Mouse (Mus musculus) heart, postnatal 0 days (tissue): ENCODE results near the gene Purb. TPM values are rescaled to one million over a fixed set of nuclear protein-coding genes. Genes with fewer than 3 reads are reported as not detected.

Source experiments
- ATAC-seq: fragments of 200-750 bp; cut with Nextera tagmentation; 2 replicates; pipeline ENCODE4 v1.8.0; 2017; ENCODE audit warnings: low read depth, moderate number of reproducible peaks, moderate library complexity; ENCODE audit not compliant: insufficient read depth
- DNase-seq: peaks from one replicate; pipeline ENCODE4 v3.0.0-alpha.2; 2016; ENCODE audit warnings: low spot score
- H3K27ac ChIP-seq: fragments of 300-500 bp; sonication (generic); 2 replicates; pipeline ENCODE4 v1.5.1; 2014; ENCODE audit warnings: low read depth, mild to moderate bottlenecking
- H3K27me3 ChIP-seq: fragments of 300-500 bp; sonication (generic); 2 replicates; pipeline ENCODE4 v1.6.1; 2014; ENCODE audit warnings: low read length, mixed read lengths; ENCODE audit not compliant: control insufficient read depth, insufficient read depth
- H3K36me3 ChIP-seq: fragments of 300-500 bp; sonication (generic); replicated peaks from 2 replicates; pipeline ENCODE4 v1.6.1; 2014; ENCODE audit warnings: low read length, mixed read lengths; ENCODE audit not compliant: control insufficient read depth, insufficient read depth
- H3K4me1 ChIP-seq: fragments of 300-500 bp; sonication (generic); 2 replicates; pipeline ENCODE4 v1.6.1; 2014; ENCODE audit warnings: antibody characterized with exemption; ENCODE audit not compliant: control insufficient read depth, insufficient read depth
- H3K4me2 ChIP-seq: fragments of 300-500 bp; sonication (generic); 2 replicates; pipeline ENCODE4 v1.6.1; 2014; ENCODE audit warnings: low read depth, mild to moderate bottlenecking, low read length, moderate library complexity
- H3K4me3 ChIP-seq: fragments of 300-500 bp; sonication (generic); 2 replicates; pipeline ENCODE4 v1.5.1; 2014; ENCODE audit warnings: low read depth, low read length
- H3K9ac ChIP-seq: fragments of 300-500 bp; sonication (generic); replicated peaks from 2 replicates; pipeline ENCODE4 v1.6.1; 2014; ENCODE audit warnings: low read depth, low read length, mixed read lengths
- H3K9me3 ChIP-seq: fragments of 300-500 bp; sonication (generic); replicated peaks from 2 replicates; pipeline ENCODE4 v1.6.1; 2016; ENCODE audit warnings: low read length; ENCODE audit not compliant: control insufficient read depth
- CTCF ChIP-seq: IDR thresholded peaks from 2 replicates; pipeline ENCODE4 v1.5.1; 2016; ENCODE audit warnings: antibody characterized with exemption, control low read depth, low read depth
- EP300 ChIP-seq: IDR thresholded peaks from 2 replicates; pipeline ENCODE4 v1.6.1; 2016; ENCODE audit warnings: antibody characterized with exemption, low read depth
- WGBS: fragments of 180-500 bp; shearing (Covaris S2); extraction: QIAGEN DNeasy Blood & Tissue Kit; methylation state at CpG from one replicate; pipeline ENCODE4 v1.1.7; 2014; 5-methylcytosine and 5-hydroxymethylcytosine counted together
- polyA plus RNA-seq: library from polyadenylated mRNA; unstranded; fragments of >200 nt; fragmentation: Nextera tagmentation; extraction: Ambion mirVana; gene quantifications from 2 replicates; pipeline ENCODE4 v1.2.1, GENCODE M21; 2015
- total RNA-seq: library from RNA; depleted of rRNA; stranded (reverse); fragments of >200 nt; gene quantifications from 2 replicates; pipeline ENCODE4 v1.2.3, GENCODE M21; 2014; ENCODE audit warnings: low replicate concordance

Gene Purb
- total and polyA plus RNA-seq, 2 experiments from 2014 or later: 22.0 to 40.4 TPM

DNA sequence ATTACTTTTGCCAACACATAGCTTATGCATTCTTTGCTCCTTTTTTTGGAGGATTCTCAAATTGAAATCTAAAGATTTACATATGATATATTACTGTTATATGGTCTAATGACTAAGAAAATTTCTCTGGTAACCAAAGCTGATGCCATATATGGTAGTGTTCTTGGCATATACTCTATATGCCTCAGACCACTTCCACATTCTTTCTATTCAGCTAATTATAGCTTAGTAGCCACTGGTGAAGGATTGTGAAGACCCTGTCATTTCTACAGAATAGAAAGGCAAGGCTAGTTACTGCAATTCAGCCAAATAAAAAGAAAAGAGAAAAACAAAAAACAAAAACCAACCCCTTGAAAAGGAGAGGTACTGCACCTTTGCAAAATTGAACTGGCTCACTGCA lies 3.6 kb downstream of the Purb start:
- ATAC-seq: no peak
- Histone ChIP-seq H3K4me3 (peak overlapping the region; percentile 93), H3K4me2 (peak overlapping the region; percentile 83), H3K4me1 (peaks cover 32% of the 10 kb centered on the region), H3K9me3 (no peaks in the 10 kb centered on the region), H3K27ac (peak overlapping the region; percentile 78), H3K36me3 (peaks cover 2% of the 10 kb centered on the region; the same call in 1 of the 2 replicates), H3K27me3 (no peaks in the 10 kb centered on the region), H3K9ac (peak overlapping the region; percentile 60)
- peak; percentile 71 for DNase-seq
- TF ChIP-seq CTCF (no peak), EP300 (no peak)

DNA sequence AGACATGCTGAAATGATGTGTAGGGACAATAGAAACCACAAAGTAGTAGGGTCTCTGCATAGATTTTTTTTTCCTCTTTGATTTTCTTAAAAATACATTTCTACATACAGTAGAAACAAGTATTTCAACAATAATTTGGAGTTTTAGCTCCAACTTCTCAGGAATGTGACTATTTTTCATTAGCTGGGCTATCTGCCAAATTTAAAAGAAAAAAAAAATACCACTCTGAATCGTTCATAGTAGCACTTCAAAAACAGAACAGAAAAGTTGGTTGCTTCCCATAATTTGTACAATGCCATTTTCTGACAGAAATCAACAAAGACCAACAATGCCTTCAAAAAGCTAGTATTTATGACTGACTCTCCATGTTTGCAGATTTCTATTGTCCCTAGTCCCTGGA lies 4.2 kb downstream of the Purb start:
- Histone ChIP-seq H3K4me2 (peak overlapping the region; percentile 83), H3K4me1 (peaks cover 32% of the 10 kb centered on the region), H3K9ac (peak overlapping the region; percentile 60), H3K9me3 (no peaks in the 10 kb centered on the region), H3K4me3 (peak overlapping the region; percentile 93), H3K27ac (peak overlapping the region; percentile 78), H3K27me3 (no peaks in the 10 kb centered on the region), H3K36me3 (peaks cover 7% of the 10 kb centered on the region)
- no peak for TF ChIP-seq CTCF
- no peak for TF ChIP-seq EP300
- ATAC-seq: no peak
- WGBS: 0% methylated on average over 1 of the region's 1 CpGs
- no peak for DNase-seq

DNA sequence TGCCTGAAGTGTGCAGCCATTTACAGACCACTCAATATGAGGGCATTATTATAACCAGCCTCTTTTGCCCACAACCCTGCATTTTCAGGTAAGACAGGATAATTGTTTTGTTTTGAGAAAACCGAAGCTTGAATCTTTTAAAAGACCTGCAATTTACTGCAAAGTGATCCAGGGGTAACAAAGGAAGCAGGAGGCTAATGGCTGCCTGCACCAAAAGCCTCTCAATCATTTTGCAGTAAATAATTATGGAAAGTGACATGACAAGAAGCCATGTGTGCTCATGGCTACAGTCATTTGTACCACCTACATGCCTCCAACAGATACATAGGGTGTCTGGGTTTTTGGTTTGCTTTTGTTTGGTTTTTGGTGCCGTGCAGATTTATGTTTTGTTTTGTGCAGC lies 4.7 kb downstream of the Purb start:
- DNase-seq (no peak), ATAC-seq (no peak)
- Histone ChIP-seq H3K9ac (peak overlapping the region; percentile 40; the same call in 1 of the 2 replicates), H3K36me3 (peaks cover 12% of the 10 kb centered on the region), H3K4me1 (peaks cover 32% of the 10 kb centered on the region), H3K27me3 (no peaks in the 10 kb centered on the region), H3K9me3 (no peaks in the 10 kb centered on the region), H3K4me3 (peak overlapping the region; percentile 93; the same call in 1 of the 2 replicates), H3K27ac (peak overlapping the region; percentile 78; the same call in 1 of the 2 replicates), H3K4me2 (peak overlapping the region; percentile 83)
- WGBS: 40% methylated on average over 2 of the region's 2 CpGs
- TF ChIP-seq EP300 (no peak), CTCF (no peak)

DNA sequence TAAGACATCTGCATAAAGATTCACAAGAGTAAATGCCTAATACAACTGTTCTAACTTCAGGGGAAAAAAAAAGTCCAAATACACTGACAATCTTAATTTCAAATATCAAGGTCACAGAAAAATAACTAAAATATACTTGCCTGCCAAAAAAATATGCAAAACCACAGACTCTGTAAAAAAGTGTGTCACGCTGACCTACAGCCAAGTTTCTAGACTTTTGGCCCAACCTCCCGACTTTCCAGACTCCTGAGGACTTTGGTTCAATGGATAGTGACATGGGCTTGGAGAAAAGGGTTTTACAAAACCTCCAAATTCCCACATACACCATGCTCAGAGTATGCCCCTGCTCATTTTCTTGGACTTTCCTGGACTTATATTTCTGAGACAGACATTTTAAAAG lies 7.2 kb downstream of the Purb start:
- no peak for DNase-seq
- H3K4me3 ChIP-seq: no peak overlapping the region
- H3K4me1 ChIP-seq: peaks cover 23% of the 10 kb centered on the region
- no peak for ATAC-seq
- no peak for TF ChIP-seq EP300
- no peak overlapping the region for H3K4me2 ChIP-seq
- H3K36me3 ChIP-seq: peaks cover 13% of the 10 kb centered on the region
- H3K27me3 ChIP-seq: no peaks in the 10 kb centered on the region
- no peak overlapping the region for H3K27ac ChIP-seq
- no peaks in the 10 kb centered on the region for H3K9me3 ChIP-seq
- 61% methylated on average over 2 of the region's 2 CpGs for WGBS
- no peak overlapping the region for H3K9ac ChIP-seq

DNA sequence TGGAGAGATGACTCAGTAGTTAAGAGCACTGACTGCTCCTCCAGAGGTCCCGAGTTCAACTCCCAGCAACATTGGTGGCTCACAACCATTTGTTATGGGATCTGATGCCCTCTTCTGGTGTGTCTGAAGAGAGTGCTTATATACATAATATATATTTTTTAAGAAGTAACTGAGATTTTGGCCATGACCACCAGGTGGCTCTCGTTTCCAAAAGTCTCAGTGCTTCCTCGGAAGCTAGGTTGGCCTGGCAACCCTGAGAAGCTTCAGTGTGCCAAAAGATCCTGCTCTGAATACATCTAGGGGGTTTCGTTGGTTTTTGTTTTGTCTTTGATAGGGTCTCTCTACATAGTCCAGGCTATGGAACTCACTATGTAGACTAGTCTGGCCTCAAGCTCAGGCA lies 10.6 kb downstream of the Purb start:
- 25% methylated on average over 4 of the region's 4 CpGs for WGBS
- Histone ChIP-seq H3K36me3 (peaks cover 13% of the 10 kb centered on the region), H3K9ac (no peak overlapping the region), H3K9me3 (no peaks in the 10 kb centered on the region), H3K27me3 (no peaks in the 10 kb centered on the region), H3K4me3 (no peak overlapping the region), H3K27ac (no peak overlapping the region), H3K4me1 (peaks cover 7% of the 10 kb centered on the region), H3K4me2 (no peak overlapping the region)
- DNase-seq (peak; percentile 86), ATAC-seq (no peak)
- TF ChIP-seq CTCF (peak; percentile 74), EP300 (no peak)

DNA sequence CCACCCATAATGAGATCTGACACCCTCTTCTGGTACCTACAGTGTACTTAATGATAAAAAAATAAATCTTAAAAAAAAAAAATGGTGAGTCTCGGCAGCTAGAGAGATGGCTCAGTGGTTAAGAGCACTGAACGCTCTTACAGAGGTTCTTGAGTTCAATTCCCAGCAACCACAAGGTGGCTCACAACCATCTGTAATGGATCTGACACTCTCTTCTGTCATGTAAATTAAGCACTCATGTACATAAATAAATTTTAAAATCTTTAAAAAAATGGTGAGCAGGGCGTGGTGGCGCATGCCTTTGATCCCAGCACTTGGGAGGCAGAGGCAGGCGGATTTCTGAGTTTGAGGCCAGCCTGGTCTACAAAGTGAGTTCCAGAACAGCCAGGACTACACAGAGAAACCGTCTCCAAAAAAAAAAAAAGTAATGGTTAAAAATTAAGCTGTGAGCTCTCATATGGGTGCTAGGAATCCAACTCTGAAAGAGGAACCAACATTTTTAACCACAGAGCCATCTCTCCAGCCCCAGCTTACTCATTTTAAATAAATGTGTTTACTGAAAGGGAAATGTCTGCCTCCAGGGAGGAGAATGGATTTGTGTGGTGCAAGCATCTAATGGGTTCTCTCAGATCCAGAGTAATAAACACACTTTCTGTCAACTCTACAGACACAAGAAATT lies 12.4 kb downstream of the Purb start:
- no peak for TF ChIP-seq CTCF
- no peak for TF ChIP-seq EP300
- H3K9ac ChIP-seq: no peak overlapping the region
- 87% methylated on average over 6 of the region's 6 CpGs for WGBS
- no peak overlapping the region for H3K4me2 ChIP-seq
- no peaks in the 10 kb centered on the region for H3K4me1 ChIP-seq
- H3K4me3 ChIP-seq: no peak overlapping the region
- H3K27me3 ChIP-seq: no peaks in the 10 kb centered on the region
- H3K9me3 ChIP-seq: no peaks in the 10 kb centered on the region
- peaks cover 13% of the 10 kb centered on the region for H3K36me3 ChIP-seq
- H3K27ac ChIP-seq: no peak overlapping the region
- ATAC-seq (no peak), DNase-seq (no peak)
